Mouse (Mus musculus) spleen, adult 2 months (tissue): Measurements from ENCODE around the gene Tyw1.

ENCODE experiments used
- CTCF ChIP-seq: fragments of 200-500 bp; IDR thresholded peaks from 2 replicates; pipeline ENCODE4 v1.5.1; 2011; ENCODE audit warnings: mild to moderate bottlenecking, inconsistent platforms; ENCODE audit not compliant: insufficient read depth, insufficient read length, insufficient replicate concordance; ENCODE audit errors: extremely low read depth
- POLR2A ChIP-seq: fragments of 200-500 bp; IDR thresholded peaks from 2 replicates; pipeline ENCODE4 v1.6.1; 2011; ENCODE audit warnings: low read depth, low read length, inconsistent platforms

- TF ChIP-seq CTCF: no peak
- no peak for TF ChIP-seq POLR2A
These were observed 131.0 kb downstream of the Tyw1 start for GRCm38 (mm10) chr5:130386418-130386817.
